In the genomic region with DNA sequence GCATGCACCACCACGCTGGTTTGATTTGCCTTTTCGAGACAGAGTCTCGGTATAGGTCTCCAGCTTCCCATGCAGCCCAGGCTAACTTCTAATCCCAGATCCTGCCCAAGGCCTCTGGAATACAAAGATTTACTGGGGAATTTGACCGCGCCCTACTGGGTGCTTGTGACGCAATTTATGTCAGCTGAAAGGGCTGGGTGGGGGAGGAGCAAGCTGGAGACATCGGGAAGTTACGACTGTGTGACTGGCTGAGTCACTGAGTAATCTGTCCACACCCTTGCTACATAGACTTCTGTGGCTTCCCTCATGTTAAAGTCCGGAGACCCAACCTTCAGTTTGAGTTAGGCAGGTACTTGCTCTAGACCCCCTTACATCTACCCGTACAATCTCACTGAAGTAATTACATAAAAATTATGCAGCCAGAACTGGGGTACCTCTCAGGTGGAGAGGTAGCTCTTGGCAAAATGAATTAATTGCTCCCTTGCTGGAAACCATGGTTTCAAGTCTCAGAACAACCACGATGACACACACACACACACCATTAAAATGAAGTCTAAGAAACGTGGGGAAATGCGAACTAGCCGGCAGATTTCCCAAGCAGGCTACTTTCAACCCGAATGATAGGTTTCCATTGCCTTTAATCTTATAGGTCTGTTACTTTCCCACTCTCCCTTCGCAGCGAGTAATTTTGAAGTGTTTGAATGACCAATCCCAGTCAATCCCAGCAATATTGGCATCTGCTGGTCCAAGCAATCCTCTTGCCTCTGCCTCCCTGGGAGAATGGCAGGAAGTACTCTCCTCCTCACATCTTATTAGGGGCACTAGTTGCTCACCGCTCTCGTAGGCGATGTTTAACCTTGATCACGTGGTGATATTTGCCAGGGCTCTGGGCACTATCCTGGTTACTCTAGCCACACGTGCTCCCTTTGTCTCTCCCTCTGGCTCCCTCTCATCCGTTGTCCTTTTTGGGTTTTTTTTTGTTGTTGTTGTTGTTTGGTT, we compare ENCODE assay signal across 8 mouse cellular contexts. TPM values are rescaled to one million over a fixed set of nuclear protein-coding genes. Genes with fewer than 3 reads are reported as not detected.
DNase-seq lines count a peak whose midpoint lies in the region; ATAC-seq lines count a peak whose summit lies in the region.

TSS of gene Wdtc1 (minus strand) at position 115 of the 999 bp plus-strand sequence.

- H3K27me3 ChIP-seq in neural tube, embryonic 11.5 days (ENCODE audit: control insufficient read depth, insufficient read depth, low read length): no peaks in the 10 kb centered on the region
- no peaks in the 10 kb centered on the region for H3K27me3 ChIP-seq in embryonic facial prominence, embryonic 14.5 days (replicated peaks; ENCODE audit: control insufficient read depth, insufficient read depth, low read length)
- no peaks in the 10 kb centered on the region for H3K27me3 ChIP-seq in limb, embryonic 12.5 days
- H3K27me3 ChIP-seq in midbrain, embryonic 15.5 days (replicated peaks): no peaks in the 10 kb centered on the region

- WGBS in neural tube, embryonic 11.5 days: 91% methylated on average over 23 of the region's 23 CpGs
- 89% methylated on average over 23 of the region's 23 CpGs for WGBS in embryonic facial prominence, embryonic 14.5 days
- WGBS in limb, embryonic 12.5 days: 91% methylated on average over 23 of the region's 23 CpGs
- WGBS in midbrain, embryonic 15.5 days: 91% methylated on average over 23 of the region's 23 CpGs

- H3K27ac ChIP-seq in neural tube, embryonic 11.5 days (ENCODE audit: low read depth, low read length): no peak within 1 kb of the TSS
- H3K27ac ChIP-seq in embryonic facial prominence, embryonic 14.5 days (replicated peaks; ENCODE audit: low read depth, low read length): no peak within 1 kb of the TSS
- H3K27ac ChIP-seq in limb, embryonic 12.5 days: no peak within 1 kb of the TSS
- no peak within 1 kb of the TSS for H3K27ac ChIP-seq in midbrain, embryonic 15.5 days

- no peak for DNase-seq in neural tube, embryonic 11.5 days (ENCODE audit: low spot score)
- DNase-seq in neural tube, embryonic 10.5 days (ENCODE audit: extremely low spot score, low spot score): no peak
- DNase-seq in embryonic facial prominence, embryonic 14.5 days (ENCODE audit: low spot score): no peak
- no peak for DNase-seq in heart, postnatal 10 days
- DNase-seq in c-Kit-positive CD71-positive TER-119-positive erythroid progenitor cells, embryonic 14.5 days (ENCODE audit: low spot score): no peak
- DNase-seq in MN1 (ENCODE audit: low spot score): no peak

- no peaks in the 10 kb centered on the region for H3K36me3 ChIP-seq in neural tube, embryonic 11.5 days (ENCODE audit: control insufficient read depth, insufficient read depth, low read length)
- H3K36me3 ChIP-seq in embryonic facial prominence, embryonic 14.5 days (ENCODE audit: control insufficient read depth, insufficient read depth, low read length): no peaks in the 10 kb centered on the region
- no peaks in the 10 kb centered on the region for H3K36me3 ChIP-seq in limb, embryonic 12.5 days
- no peaks in the 10 kb centered on the region for H3K36me3 ChIP-seq in midbrain, embryonic 15.5 days (replicated peaks)

- no peaks in the 10 kb centered on the region for H3K9me3 ChIP-seq in neural tube, embryonic 11.5 days (ENCODE audit: control insufficient read depth, low read length)
- no peaks in the 10 kb centered on the region for H3K9me3 ChIP-seq in embryonic facial prominence, embryonic 14.5 days (ENCODE audit: control insufficient read depth, low read length)
- no peaks in the 10 kb centered on the region for H3K9me3 ChIP-seq in limb, embryonic 12.5 days
- no peaks in the 10 kb centered on the region for H3K9me3 ChIP-seq in midbrain, embryonic 15.5 days

- no peak within 1 kb of the TSS for H3K9ac ChIP-seq in neural tube, embryonic 11.5 days (ENCODE audit: low read length)
- H3K9ac ChIP-seq in embryonic facial prominence, embryonic 14.5 days (ENCODE audit: low read depth, low read length): no peak within 1 kb of the TSS
- H3K9ac ChIP-seq in limb, embryonic 12.5 days (replicated peaks): no peak within 1 kb of the TSS
- no peak within 1 kb of the TSS for H3K9ac ChIP-seq in midbrain, embryonic 15.5 days

- no peak within 1 kb of the TSS for H3K4me3 ChIP-seq in neural tube, embryonic 11.5 days (ENCODE audit: low read depth, low read length)
- no peak within 1 kb of the TSS for H3K4me3 ChIP-seq in embryonic facial prominence, embryonic 14.5 days (ENCODE audit: low read depth, low read length)
- H3K4me3 ChIP-seq in limb, embryonic 12.5 days (replicated peaks): no peak within 1 kb of the TSS
- no peak within 1 kb of the TSS for H3K4me3 ChIP-seq in midbrain, embryonic 15.5 days

- intact Hi-C loops in heart, postnatal 10 days (cut with DNase I): no loop called here

- H3K4me2 ChIP-seq in neural tube, embryonic 11.5 days (ENCODE audit: low read depth): no peak within 1 kb of the TSS
- H3K4me2 ChIP-seq in embryonic facial prominence, embryonic 14.5 days (ENCODE audit: low read depth, low read length): no peak within 1 kb of the TSS
- H3K4me2 ChIP-seq in limb, embryonic 12.5 days: no peak within 1 kb of the TSS
- no peak within 1 kb of the TSS for H3K4me2 ChIP-seq in midbrain, embryonic 15.5 days

- ATAC-seq in neural tube, embryonic 11.5 days (ENCODE audit: insufficient read depth, low FRiP score, low TSS enrichment): no peak
- no peak for ATAC-seq in embryonic facial prominence, embryonic 14.5 days (ENCODE audit: low read depth)
- ATAC-seq in limb, embryonic 12.5 days (ENCODE audit: insufficient number of reproducible peaks, insufficient read depth, low FRiP score, low TSS enrichment, low read depth): no peak
- no peak for ATAC-seq in midbrain, embryonic 15.5 days (replicated peaks)

- no peaks in the 10 kb centered on the region for H3K4me1 ChIP-seq in neural tube, embryonic 11.5 days (ENCODE audit: control insufficient read depth, insufficient read depth, low read length)
- no peaks in the 10 kb centered on the region for H3K4me1 ChIP-seq in embryonic facial prominence, embryonic 14.5 days (ENCODE audit: control insufficient read depth, insufficient read depth, low read length)
- no peaks in the 10 kb centered on the region for H3K4me1 ChIP-seq in limb, embryonic 12.5 days (replicated peaks)
- no peaks in the 10 kb centered on the region for H3K4me1 ChIP-seq in midbrain, embryonic 15.5 days

RNA-seq across cellular contexts. Expression of gene Wdtc1, which starts in this region (rescaled TPM):
- 26.4 and 27.0 TPM in 2 replicates for polyA plus RNA-seq in neural tube, embryonic 11.5 days (2014; fragmentation: Nextera tagmentation; extraction: Ambion mirVana)
- 17.4 and 17.6 TPM in 2 replicates for polyA plus RNA-seq in embryonic facial prominence, embryonic 14.5 days (2014; fragmentation: Nextera tagmentation; extraction: Ambion mirVana)
- 10 to 100 TPM; 55.3 to 58.8 TPM for total RNA-seq in heart, postnatal 10 days (2021)
- polyA plus RNA-seq in limb, embryonic 12.5 days (2016; fragmentation: Nextera tagmentation; extraction: Ambion mirVana): 12.2 and 17.6 TPM in 2 replicates
- polyA plus RNA-seq in midbrain, embryonic 15.5 days (2015; fragmentation: Nextera tagmentation; extraction: Ambion mirVana): 23.2 and 26.3 TPM in 2 replicates
